Mouse (Mus musculus) CH12.LX (cell line): ENCODE data around the gene Hpse2. TPM values are rescaled to one million over a fixed set of nuclear protein-coding genes. Genes with fewer than 3 reads are reported as not detected.

Experiments used
- DNase-seq: peaks from one replicate; pipeline ENCODE4 v3.0.0-alpha.2; 2013; ENCODE audit errors: extremely low read depth
- H3K27ac ChIP-seq: 2 replicates; pipeline ENCODE4 v1.5.1; 2012; ENCODE audit warnings: low read depth, mild to moderate bottlenecking, control low read depth, moderate library complexity; ENCODE audit not compliant: insufficient read depth
- H3K27me3 ChIP-seq: replicated peaks from 2 replicates; pipeline ENCODE3; 2012; ENCODE audit warnings: inconsistent platforms
- H3K36me3 ChIP-seq, 2 experiments: replicated peaks in 1 of 2; 2 replicates each; pipeline versions ENCODE3 to v1.6.1; 2012; ENCODE audit warnings: inconsistent platforms in 1 of 2, low read length in 1 of 2, mild to moderate bottlenecking in 1 of 2, mixed read lengths in 1 of 2, moderate library complexity in 1 of 2; ENCODE audit not compliant: control insufficient read depth in 1 of 2, insufficient read depth in 1 of 2
- H3K4me1 ChIP-seq, 2 experiments: 2 replicates each; pipeline ENCODE4 v1.6.1; 2012; ENCODE audit warnings: inconsistent platforms in 1 of 2, moderate library complexity in 1 of 2; ENCODE audit not compliant: insufficient read depth in 2 of 2, control insufficient read depth in 1 of 2
- H3K4me2 ChIP-seq: 2 replicates; pipeline ENCODE4 v1.6.1; 2012; ENCODE audit warnings: low read depth, mild to moderate bottlenecking, control low read depth; ENCODE audit not compliant: poor library complexity, insufficient read depth, severe bottlenecking
- H3K4me3 ChIP-seq, 3 experiments: fragments of 150-350 bp in 1 of 3; sonication (generic) in 1 of 3; replicated peaks in 1 of 3; 2 replicates each; pipeline versions ENCODE3 to v1.5.1; 2011 to 2012; ENCODE audit warnings: low read depth in 2 of 3, low read length in 2 of 3, mild to moderate bottlenecking in 2 of 3, moderate library complexity in 2 of 3, control low read depth in 1 of 3, improper control_type of control experiment in 1 of 3, inconsistent platforms in 1 of 3, mixed read lengths in 1 of 3; ENCODE audit not compliant: poor library complexity in 1 of 3
- H3K79me2 ChIP-seq: replicated peaks from 2 replicates; pipeline ENCODE4 v1.6.1; 2012; ENCODE audit warnings: mild to moderate bottlenecking, moderate library complexity; ENCODE audit not compliant: control insufficient read depth, poor library complexity, insufficient read depth, severe bottlenecking; ENCODE audit errors: extremely low read depth
- H3K9ac ChIP-seq: 2 replicates; pipeline ENCODE4 v1.6.1; 2012; ENCODE audit warnings: low read depth, mild to moderate bottlenecking, control low read depth, moderate library complexity; ENCODE audit not compliant: insufficient read depth
- H3K9me3 ChIP-seq: replicated peaks from 2 replicates; pipeline ENCODE3; 2012; ENCODE audit warnings: low read length, inconsistent platforms, mixed read lengths
- BHLHE40 ChIP-seq: IDR thresholded peaks from 2 replicates; pipeline ENCODE4 v1.6.1; 2011; ENCODE audit warnings: mild to moderate bottlenecking, low read depth, low read length, improper control_type of control experiment
- CHD2 ChIP-seq: IDR thresholded peaks from 2 replicates; pipeline ENCODE4 v1.6.1; 2011; ENCODE audit warnings: low read length, improper control_type of control experiment
- ETS1 ChIP-seq: conservative IDR thresholded peaks from 2 replicates; pipeline ENCODE4 v1.6.1; 2012; ENCODE audit warnings: low read depth, mild to moderate bottlenecking, inconsistent platforms, low read length, improper control_type of control experiment, moderate library complexity
- IRF4 ChIP-seq: IDR thresholded peaks from 2 replicates; pipeline ENCODE4 v1.6.1; 2014; ENCODE audit warnings: low read depth, mild to moderate bottlenecking, inconsistent platforms, low read length, improper control_type of control experiment
- JUN ChIP-seq: IDR thresholded peaks from 2 replicates; pipeline ENCODE4 v1.6.1; 2011; ENCODE audit warnings: low read depth, mild to moderate bottlenecking, low read length, improper control_type of control experiment, moderate library complexity; ENCODE audit not compliant: insufficient read depth
- KAT2A ChIP-seq: IDR thresholded peaks from 2 replicates; pipeline ENCODE4 v1.6.1; 2012; ENCODE audit warnings: low read length, improper control_type of control experiment, inconsistent platforms; ENCODE audit not compliant: insufficient replicate concordance
- MAFK ChIP-seq: IDR thresholded peaks from 2 replicates; pipeline ENCODE4 v1.6.1; 2011; ENCODE audit warnings: low read length, improper control_type of control experiment; ENCODE audit not compliant: insufficient replicate concordance
- NRF1 ChIP-seq: IDR thresholded peaks from 2 replicates; pipeline ENCODE4 v1.6.1; 2014; ENCODE audit warnings: low read depth, mild to moderate bottlenecking, inconsistent platforms, low read length, improper control_type of control experiment, moderate library complexity
- POLR2A ChIP-seq: IDR thresholded peaks from 2 replicates; pipeline ENCODE4 v1.6.1; 2011; ENCODE audit warnings: low read depth, mild to moderate bottlenecking, improper control_type of control experiment, low read length
- POLR2AphosphoS2 ChIP-seq: IDR thresholded peaks from 2 replicates; pipeline ENCODE4 v1.6.1; 2011; ENCODE audit warnings: low read depth, low read length, improper control_type of control experiment
- SIN3A ChIP-seq: IDR thresholded peaks from 2 replicates; pipeline ENCODE4 v1.6.1; 2012; ENCODE audit warnings: low read length, improper control_type of control experiment, inconsistent platforms
- SMC3 ChIP-seq: IDR thresholded peaks from 2 replicates; pipeline ENCODE4 v1.6.1; 2011; ENCODE audit warnings: low read depth, low read length, improper control_type of control experiment
- UBTF ChIP-seq: IDR thresholded peaks from 2 replicates; pipeline ENCODE4 v1.6.1; 2012; ENCODE audit warnings: low read depth, mild to moderate bottlenecking, inconsistent platforms, low read length, improper control_type of control experiment, moderate library complexity
- ZKSCAN1 ChIP-seq: IDR thresholded peaks from 2 replicates; pipeline ENCODE4 v1.6.1; 2012; ENCODE audit warnings: low read depth, inconsistent platforms, low read length, improper control_type of control experiment, borderline replicate concordance
- ZMIZ1 ChIP-seq: IDR thresholded peaks from 2 replicates; pipeline ENCODE4 v1.6.1; 2012; ENCODE audit warnings: low read depth, mild to moderate bottlenecking, inconsistent platforms, low read length, improper control_type of control experiment
- dilution Hi-C: fragments of 300-500 bp; cut with MboI; formaldehyde crosslinking; loops from 2 replicates; pipeline ENCODE4 v1.14.3; 2020; ENCODE audit warnings: low sequenced_read_pairs; ENCODE audit not compliant: extremely low pct_unique_long_range_greater_than_20kb, extremely low pct_ligation_motif_present
- in situ Hi-C: fragments of 300-500 bp; cut with MboI; formaldehyde crosslinking; loops from 3 replicates; pipeline ENCODE4 v1.14.3; 2019; ENCODE audit warnings: low sequenced_read_pairs, low pct_ligation_motif_present, low pct_unique_long_range_greater_than_20kb, mixed read lengths
- polyA plus RNA-seq: library from polyadenylated mRNA; unstranded; fragments of >175 nt; gene quantifications from 2 replicates; pipeline ENCODE4 v1.2.1, GENCODE M21; 2012; ENCODE audit warnings: low read depth; ENCODE audit not compliant: insufficient read length
- total RNA-seq, 2 experiments: library from RNA; depleted of rRNA; stranded (reverse); fragments of 300-350 nt in 1 of 2; fragments of >200 nt in 1 of 2; gene quantifications; 2 replicates each; pipeline ENCODE4 v1.2.3; 2012 to 2014

The Hpse2 gene
- total and polyA plus RNA-seq, 3 experiments: not detected

- no peaks in the 10 kb centered on the region for H3K79me2 ChIP-seq
- no peak overlapping the region for H3K27ac ChIP-seq
- peaks cover 4% of the 10 kb centered on the region for H3K9me3 ChIP-seq
- dilution Hi-C loops (no loop called here), in situ Hi-C loops (no loop called here)
- no peaks in the 10 kb centered on the region for H3K36me3 ChIP-seq
- no peak overlapping the region for H3K4me3 ChIP-seq
- no peak for TF ChIP-seq SIN3A
- TF ChIP-seq CHD2: no peak
- H3K4me1 ChIP-seq: no peaks in the 10 kb centered on the region
- H3K27me3 ChIP-seq: no peaks in the 10 kb centered on the region
- no peak for DNase-seq
- H3K4me2 ChIP-seq: no peak overlapping the region
- H3K9ac ChIP-seq: no peak overlapping the region
Measured at GRCm38 (mm10) chr19:43109796-43110195, 278.4 kb downstream of the Hpse2 start.

GRCm38 (mm10) chr19:43096915-43097314 is 291.2 kb downstream of the Hpse2 start:
- no peak for DNase-seq
- Histone ChIP-seq H3K79me2 (no peaks in the 10 kb centered on the region), H3K4me1 (no peaks in the 10 kb centered on the region), H3K9ac (no peak overlapping the region), H3K36me3 (no peaks in the 10 kb centered on the region), H3K4me3 (no peak overlapping the region), H3K9me3 (no peaks in the 10 kb centered on the region), H3K27ac (no peak overlapping the region), H3K4me2 (no peak overlapping the region), H3K27me3 (no peaks in the 10 kb centered on the region)
- TF ChIP-seq KAT2A (no peak), MAFK (no peak)
- in situ Hi-C loops (no loop called here), dilution Hi-C loops (no loop called here)

- no peaks in the 10 kb centered on the region for H3K27me3 ChIP-seq
- in situ Hi-C loops (no loop called here), dilution Hi-C loops (no loop called here)
- no peak overlapping the region for H3K9ac ChIP-seq
- H3K79me2 ChIP-seq: no peaks in the 10 kb centered on the region
- H3K27ac ChIP-seq: no peak overlapping the region
- TF ChIP-seq UBTF (no peak), ETS1 (no peak), NRF1 (no peak), CHD2 (no peak), ZKSCAN1 (no peak), JUN (no peak), POLR2AphosphoS2 (no peak), POLR2A (no peak), BHLHE40 (no peak), ZMIZ1 (no peak), SMC3 (no peak), IRF4 (no peak)
- H3K4me1 ChIP-seq: no peaks in the 10 kb centered on the region
- no peak overlapping the region for H3K4me3 ChIP-seq
- no peaks in the 10 kb centered on the region for H3K9me3 ChIP-seq
- no peaks in the 10 kb centered on the region for H3K36me3 ChIP-seq
- DNase-seq: no peak
- H3K4me2 ChIP-seq: no peak overlapping the region
Measured at GRCm38 (mm10) chr19:43087216-43087615, 300.9 kb downstream of the Hpse2 start.
